Mouse (Mus musculus): ENCODE measurements around the gene Oas1h.
A peak's percentile ranks its signal among the peaks of the same experiment; 100 is the strongest.
"Not testable (repeated sequence)": the region's sequence is repeated elsewhere in the genome, so short reads cannot be mapped to it uniquely, and the experiment has no call there.

Oas1h gene

GRCm38 (mm10) chr5:120861121-120861520 lies at the start of gene Oas1h:
Oas1h (plus strand) TSS chr5:120861421.
- no peak for DNase-seq (ENCODE audit: low spot score in 2 of 2)

- DNase-seq (ENCODE audit: low spot score in 2 of 2), result peak; percentile 66 to 74
Measured at GRCm38 (mm10) chr5:120811951-120812819, 49.0 kb upstream of the Oas1h start, which contains the start of gene Oas1c. Oas1c (minus strand) TSS chr5:120812514.

GRCm38 (mm10) chr5:120813023-120813422 lies 48.2 kb upstream of the Oas1h start:
- DNase-seq (ENCODE audit: low spot score in 2 of 2), result no peak

GRCm38 (mm10) chr5:120815949-120816348 lies 45.3 kb upstream of the Oas1h start:
- DNase-seq (ENCODE audit: low spot score in 2 of 2), result peak; percentile 24 to 33

GRCm38 (mm10) chr5:120818999-120819398 lies 42.2 kb upstream of the Oas1h start:
- DNase-seq (ENCODE audit: low spot score in 2 of 2), result no peak

GRCm38 (mm10) chr5:120831031-120831430 lies 30.2 kb upstream of the Oas1h start:
- DNase-seq (ENCODE audit: low spot score in 2 of 2), result no peak

GRCm38 (mm10) chr5:120833335-120834280 lies 27.6 kb upstream of the Oas1h start:
- no peak for DNase-seq (ENCODE audit: low spot score in 2 of 2)

GRCm38 (mm10) chr5:120836731-120837585 lies 24.3 kb upstream of the Oas1h start:
- peak in 1 of 2 experiments; percentile 49 for DNase-seq (ENCODE audit: low spot score in 2 of 2)

- DNase-seq (ENCODE audit: low spot score in 2 of 2), result no peak
Measured at GRCm38 (mm10) chr5:120844713-120845112, 16.5 kb upstream of the Oas1h start.

GRCm38 (mm10) chr5:120847067-120847466 lies 14.2 kb upstream of the Oas1h start, which contains the start of gene Oas1f:
Oas1f (plus strand) TSS chr5:120847367.
- DNase-seq (ENCODE audit: low spot score in 2 of 2), result no peak

- peak in 1 of 2 experiments; percentile 20 for DNase-seq (ENCODE audit: low spot score in 2 of 2)
Measured at GRCm38 (mm10) chr5:120849601-120850136, 11.6 kb upstream of the Oas1h start.

- DNase-seq (ENCODE audit: low spot score in 2 of 2), result no peak
Measured at GRCm38 (mm10) chr5:120859241-120859640, 2.0 kb upstream of the Oas1h start.

GRCm38 (mm10) chr5:120865336-120865860 lies 4.2 kb downstream of the Oas1h start:
- DNase-seq (ENCODE audit: low spot score in 2 of 2), result no peak

GRCm38 (mm10) chr5:120869436-120870015 lies 8.3 kb downstream of the Oas1h start:
- no peak for DNase-seq (ENCODE audit: low spot score in 2 of 2)

- DNase-seq (ENCODE audit: low spot score in 2 of 2), result no peak
Measured at GRCm38 (mm10) chr5:120870081-120870480, 8.9 kb downstream of the Oas1h start.

GRCm38 (mm10) chr5:120870782-120871181 lies 9.6 kb downstream of the Oas1h start:
- no peak for DNase-seq (ENCODE audit: low spot score in 2 of 2)

- no peak for DNase-seq (ENCODE audit: low spot score in 2 of 2)
Measured at GRCm38 (mm10) chr5:120871469-120871868, 10.2 kb downstream of the Oas1h start.

- not testable (repeated sequence) for DNase-seq (ENCODE audit: low spot score in 2 of 2)
Measured at GRCm38 (mm10) chr5:120876839-120877238, 15.6 kb downstream of the Oas1h start.

- not testable (repeated sequence) for DNase-seq (ENCODE audit: low spot score in 2 of 2)
Measured at GRCm38 (mm10) chr5:120877407-120877806, 16.2 kb downstream of the Oas1h start.

GRCm38 (mm10) chr5:120878803-120879202 lies 17.6 kb downstream of the Oas1h start:
- not testable (repeated sequence) for DNase-seq (ENCODE audit: low spot score in 2 of 2)
